Mouse (Mus musculus) testis, adult 10 weeks (tissue): ENCODE data around the gene Kcnj3. TPM values are rescaled to one million over a fixed set of nuclear protein-coding genes. Genes with fewer than 3 reads are reported as not detected.

ENCODE experiments used
- polyA plus RNA-seq: library from polyadenylated mRNA; stranded (reverse); fragments of 350-450 nt; fragmentation: Illumina TruSeq; extraction: RNeasy Lipid Tissue Mini Kit (QIAGEN cat#74804); gene quantifications from one replicate; pipeline ENCODE4 v1.2.3, GENCODE M21; 2014; ENCODE audit warnings: low read depth, low replicate concordance

Gene Kcnj3
- not detected for polyA plus RNA-seq

DNA sequence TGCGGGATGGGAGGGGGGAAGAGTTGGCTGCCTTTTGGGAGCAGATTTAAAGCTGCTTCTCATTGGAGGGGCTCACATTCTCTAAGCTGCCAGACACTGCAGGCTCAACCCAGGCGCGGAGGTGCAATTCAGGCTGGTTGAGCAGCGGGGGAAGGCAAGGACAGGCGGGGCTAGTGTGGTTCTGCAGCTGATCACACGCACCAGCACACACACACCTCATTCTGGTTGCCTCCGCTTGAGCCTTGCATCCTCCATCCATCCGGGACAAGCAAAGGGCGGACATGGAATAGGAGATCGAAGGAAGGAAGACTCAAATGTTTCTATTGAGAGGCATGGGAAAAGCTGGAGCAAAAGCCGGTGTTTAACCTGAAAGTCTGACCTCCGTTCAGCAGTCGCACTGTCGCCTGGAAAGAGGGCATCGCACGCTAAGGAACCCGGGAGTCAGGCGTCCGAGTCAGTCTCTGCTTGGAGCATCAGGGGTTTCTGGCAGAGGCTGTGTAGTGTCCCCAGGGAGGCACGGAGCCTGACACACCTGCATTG, at the start of gene Kcnj3:
Gene Kcnj3, plus strand, starts transcription at position 250 of the 540 bp plus-strand sequence.

